Mouse (Mus musculus): ENCODE measurements around the gene Lrrc36. TPM values are rescaled to one million over a fixed set of nuclear protein-coding genes. Genes with fewer than 3 reads are reported as not detected.

Lrrc36 gene
- polyA plus RNA-seq, 1 experiment from 2014 or later: 3.1 TPM

GRCm38 (mm10) chr8:105469816-105470215, 56.4 kb downstream of the Lrrc36 start:
- 69% methylated on average over 5 of the region's 5 CpGs for WGBS
- ATAC-seq (ENCODE audit: low FRiP score): no peak
- H3K9ac ChIP-seq: peak overlapping the region; percentile 63
- peaks cover 15% of the 10 kb centered on the region for H3K27me3 ChIP-seq
- peaks cover 71% of the 10 kb centered on the region for H3K4me1 ChIP-seq
- H3K4me3 ChIP-seq: peak overlapping the region; percentile 41
- H3K4me2 ChIP-seq (replicated peaks): peak overlapping the region; percentile 57
- no peaks in the 10 kb centered on the region for H3K9me3 ChIP-seq (replicated peaks)
- peaks cover 18% of the 10 kb centered on the region for H3K36me3 ChIP-seq
- peak overlapping the region; percentile 89 for H3K27ac ChIP-seq

GRCm38 (mm10) chr8:105470262-105470661, 56.9 kb downstream of the Lrrc36 start:
- Histone ChIP-seq H3K27ac (peak overlapping the region; percentile 89), H3K9me3 (replicated peaks) (no peaks in the 10 kb centered on the region), H3K4me3 (peak overlapping the region; percentile 41), H3K4me2 (replicated peaks) (peak overlapping the region; percentile 57), H3K9ac (peak overlapping the region; percentile 63), H3K27me3 (peaks cover 15% of the 10 kb centered on the region), H3K4me1 (peaks cover 72% of the 10 kb centered on the region), H3K36me3 (peaks cover 18% of the 10 kb centered on the region)
- ATAC-seq (ENCODE audit: low FRiP score): no peak
- WGBS: 60% methylated on average over 5 of the region's 5 CpGs

- Histone ChIP-seq H3K4me3 (peak overlapping the region; percentile 41), H3K27me3 (peaks cover 15% of the 10 kb centered on the region), H3K36me3 (peaks cover 19% of the 10 kb centered on the region), H3K9ac (peak overlapping the region; percentile 63), H3K4me1 (peaks cover 76% of the 10 kb centered on the region), H3K27ac (peak overlapping the region; percentile 89), H3K4me2 (replicated peaks) (peak overlapping the region; percentile 57), H3K9me3 (replicated peaks) (no peaks in the 10 kb centered on the region)
- ATAC-seq (ENCODE audit: low FRiP score): peak; percentile 87
- WGBS: 12% methylated on average over 11 of the region's 11 CpGs
These were observed 57.4 kb downstream of the Lrrc36 start for GRCm38 (mm10) chr8:105470681-105471313.

GRCm38 (mm10) chr8:105471314-105472015, 58.1 kb downstream of the Lrrc36 start, which contains the start of gene Tppp3:
Gene Tppp3, minus strand, starts transcription at chr8:105471526.
- peak within 1 kb of the TSS; percentile 41 for H3K4me3 ChIP-seq
- H3K4me2 ChIP-seq (replicated peaks): peak within 1 kb of the TSS; percentile 57
- peaks cover 18% of the 10 kb centered on the region for H3K27me3 ChIP-seq
- peaks cover 78% of the 10 kb centered on the region for H3K4me1 ChIP-seq
- peak; percentile 89 for ATAC-seq (ENCODE audit: low FRiP score)
- no peaks in the 10 kb centered on the region for H3K9me3 ChIP-seq (replicated peaks)
- 2% methylated on average over 25 of the region's 25 CpGs for WGBS
- peak within 1 kb of the TSS; percentile 89 for H3K27ac ChIP-seq
- peaks cover 21% of the 10 kb centered on the region for H3K36me3 ChIP-seq
- H3K9ac ChIP-seq: peak within 1 kb of the TSS; percentile 63

GRCm38 (mm10) chr8:105472414-105472932, 59.1 kb downstream of the Lrrc36 start:
- Histone ChIP-seq H3K27ac (peak overlapping the region; percentile 40; the same call in 1 of the 2 replicates), H3K4me3 (no peak overlapping the region), H3K9ac (no peak overlapping the region), H3K4me2 (replicated peaks) (0 out of 2 replicates have a peak overlapping the region, but pooled peaks have one; percentile 4), H3K9me3 (replicated peaks) (no peaks in the 10 kb centered on the region), H3K36me3 (peaks cover 11% of the 10 kb centered on the region), H3K4me1 (peaks cover 76% of the 10 kb centered on the region), H3K27me3 (peaks cover 18% of the 10 kb centered on the region)
- ATAC-seq (ENCODE audit: low FRiP score): no peak
- 16% methylated on average over 23 of the region's 23 CpGs for WGBS

- no peak for ATAC-seq (ENCODE audit: low FRiP score)
- Histone ChIP-seq H3K27ac (no peak overlapping the region), H3K9ac (no peak overlapping the region), H3K27me3 (peaks cover 18% of the 10 kb centered on the region), H3K36me3 (peaks cover 7% of the 10 kb centered on the region; the same call in 1 of the 2 replicates), H3K9me3 (replicated peaks) (no peaks in the 10 kb centered on the region), H3K4me2 (replicated peaks) (no peak overlapping the region), H3K4me3 (no peak overlapping the region), H3K4me1 (peaks cover 75% of the 10 kb centered on the region)
- 52% methylated on average over 9 of the region's 9 CpGs for WGBS
These were observed 59.6 kb downstream of the Lrrc36 start for GRCm38 (mm10) chr8:105472983-105473382.

GRCm38 (mm10) chr8:105473816-105474606, 60.6 kb downstream of the Lrrc36 start:
- no peak overlapping the region for H3K9ac ChIP-seq
- peaks cover 18% of the 10 kb centered on the region for H3K27me3 ChIP-seq
- H3K4me3 ChIP-seq: no peak overlapping the region
- H3K36me3 ChIP-seq: peaks cover 7% of the 10 kb centered on the region; the same call in 1 of the 2 replicates
- peaks cover 72% of the 10 kb centered on the region for H3K4me1 ChIP-seq
- peak overlapping the region; percentile 30; the same call in 1 of the 2 replicates for H3K27ac ChIP-seq
- ATAC-seq (ENCODE audit: low FRiP score): no peak
- 20% methylated on average over 17 of the region's 17 CpGs for WGBS
- peak overlapping the region; percentile 15; the same call in 1 of the 2 replicates for H3K4me2 ChIP-seq (replicated peaks)
- no peaks in the 10 kb centered on the region for H3K9me3 ChIP-seq (replicated peaks)

GRCm38 (mm10) chr8:105474680-105475079, 61.3 kb downstream of the Lrrc36 start:
- H3K9me3 ChIP-seq (replicated peaks): no peaks in the 10 kb centered on the region
- H3K4me3 ChIP-seq: no peak overlapping the region
- ATAC-seq (ENCODE audit: low FRiP score): no peak
- H3K27me3 ChIP-seq: peaks cover 18% of the 10 kb centered on the region
- H3K27ac ChIP-seq: peak overlapping the region; percentile 30; the same call in 1 of the 2 replicates
- peaks cover 7% of the 10 kb centered on the region; the same call in 1 of the 2 replicates for H3K36me3 ChIP-seq
- 38% methylated on average over 5 of the region's 5 CpGs for WGBS
- no peak overlapping the region for H3K4me2 ChIP-seq (replicated peaks)
- H3K4me1 ChIP-seq: peaks cover 66% of the 10 kb centered on the region
- H3K9ac ChIP-seq: no peak overlapping the region

- Histone ChIP-seq H3K4me2 (replicated peaks) (no peak overlapping the region), H3K4me3 (no peak overlapping the region), H3K27me3 (peaks cover 18% of the 10 kb centered on the region), H3K4me1 (peaks cover 60% of the 10 kb centered on the region), H3K9me3 (replicated peaks) (no peaks in the 10 kb centered on the region), H3K9ac (no peak overlapping the region), H3K27ac (no peak overlapping the region), H3K36me3 (peaks cover 7% of the 10 kb centered on the region; the same call in 1 of the 2 replicates)
- WGBS: 31% methylated on average over 4 of the region's 4 CpGs
- ATAC-seq (ENCODE audit: low FRiP score): no peak
These were observed 61.9 kb downstream of the Lrrc36 start for GRCm38 (mm10) chr8:105475254-105475653.

GRCm38 (mm10) chr8:105475742-105476141, 62.4 kb downstream of the Lrrc36 start:
- H3K4me2 ChIP-seq (replicated peaks): no peak overlapping the region
- H3K9me3 ChIP-seq (replicated peaks): no peaks in the 10 kb centered on the region
- peaks cover 18% of the 10 kb centered on the region for H3K27me3 ChIP-seq
- H3K4me3 ChIP-seq: no peak overlapping the region
- ATAC-seq (ENCODE audit: low FRiP score): no peak
- 92% methylated on average over 8 of the region's 8 CpGs for WGBS
- no peak overlapping the region for H3K27ac ChIP-seq
- H3K9ac ChIP-seq: peak overlapping the region; percentile 13; the same call in 1 of the 2 replicates
- H3K4me1 ChIP-seq: peaks cover 58% of the 10 kb centered on the region
- H3K36me3 ChIP-seq: peaks cover 7% of the 10 kb centered on the region; the same call in 1 of the 2 replicates

GRCm38 (mm10) chr8:105476161-105476560, 62.8 kb downstream of the Lrrc36 start:
- Histone ChIP-seq H3K9me3 (replicated peaks) (no peaks in the 10 kb centered on the region), H3K4me3 (no peak overlapping the region), H3K36me3 (peaks cover 7% of the 10 kb centered on the region; the same call in 1 of the 2 replicates), H3K27me3 (peaks cover 18% of the 10 kb centered on the region), H3K27ac (no peak overlapping the region), H3K4me1 (peaks cover 57% of the 10 kb centered on the region), H3K9ac (no peak overlapping the region), H3K4me2 (replicated peaks) (no peak overlapping the region)
- ATAC-seq (ENCODE audit: low FRiP score): no peak
- 94% methylated on average over 7 of the region's 7 CpGs for WGBS
